Mouse (Mus musculus) G1E (cell line): ENCODE data around the gene Olfr211. TPM values are rescaled to one million over a fixed set of nuclear protein-coding genes. Genes with fewer than 3 reads are reported as not detected.
A peak's percentile ranks its signal among the peaks of the same experiment; 100 is the strongest.

Experiments
- ATAC-seq: 2 replicates; pipeline ENCODE4 v1.8.0; 2016; ENCODE audit warnings: mild to moderate bottlenecking; ENCODE audit not compliant: insufficient number of reproducible peaks, poor library complexity, low FRiP score, severe bottlenecking; ENCODE audit errors: extremely low read depth
- DNase-seq: peaks from one replicate; pipeline ENCODE4 v3.0.0; 2012; ENCODE audit warnings: low spot score
- H3K27me3 ChIP-seq: 2 replicates; pipeline ENCODE4 v1.6.1; 2012; ENCODE audit warnings: mild to moderate bottlenecking, low read length, inconsistent platforms; ENCODE audit not compliant: insufficient read depth
- H3K36me3 ChIP-seq: replicated peaks from 2 replicates; pipeline ENCODE3; 2012; ENCODE audit warnings: mild to moderate bottlenecking, inconsistent platforms
- H3K4me1 ChIP-seq: 2 replicates; pipeline ENCODE4 v1.6.1; 2012; ENCODE audit warnings: low read depth, low read length, inconsistent platforms, mixed read lengths; ENCODE audit not compliant: insufficient read depth
- H3K4me3 ChIP-seq: 2 replicates; pipeline ENCODE4 v1.5.1; 2012; ENCODE audit warnings: low read depth, mild to moderate bottlenecking, inconsistent platforms, low read length, moderate library complexity, mixed read lengths
- H3K9me3 ChIP-seq: replicated peaks from 2 replicates; pipeline ENCODE4 v1.6.1; 2012; ENCODE audit warnings: inconsistent platforms
- CTCF ChIP-seq: IDR thresholded peaks from 2 replicates; pipeline ENCODE4 v1.5.1; 2012; ENCODE audit warnings: low read depth, low read length, inconsistent platforms, mixed read lengths
- GATA1 ChIP-seq: IDR thresholded peaks from 2 replicates; pipeline ENCODE4 v1.6.1; 2012; ENCODE audit warnings: borderline replicate concordance, low read length, inconsistent platforms, mixed read lengths
- GATA2 ChIP-seq: IDR thresholded peaks from 2 replicates; pipeline ENCODE4 v1.6.1; 2012; ENCODE audit warnings: low read depth, low read length, inconsistent platforms, borderline replicate concordance
- POLR2AphosphoS5 ChIP-seq: IDR thresholded peaks from 2 replicates; pipeline ENCODE4 v1.6.1; 2012; ENCODE audit warnings: low read depth, low read length, inconsistent platforms; ENCODE audit not compliant: insufficient replicate concordance
- TAL1 ChIP-seq: conservative IDR thresholded peaks from 2 replicates; pipeline ENCODE4 v1.6.1; 2012; ENCODE audit warnings: low read depth, low read length, inconsistent platforms, mixed read lengths
- polyA plus RNA-seq: library from polyadenylated mRNA; stranded (reverse); fragments of >175 nt; gene quantifications from 2 replicates; pipeline ENCODE4 v1.2.3, GENCODE M21; 2012
- total RNA-seq, 2 experiments: library from RNA; stranded (forward) in 1 of 2; stranded (reverse) in 1 of 2; fragments of 200-1000 nt in 1 of 2; fragments of >200 nt in 1 of 2; fragmentation: Nextera tagmentation in 1 of 2; gene quantifications; 2 replicates each; pipeline ENCODE4 v1.2.3; 2014 to 2017

Olfr211 gene
- total and polyA plus RNA-seq, 3 experiments = 0.22 TPM; not detected in 2

- DNase-seq (no peak), ATAC-seq (peak; percentile 9)
- H3K27me3 ChIP-seq = peaks cover 4% of the 10 kb centered on the region; the same call in 1 of the 2 replicates
- no peak overlapping the region; the same call in 1 of the 2 replicates for H3K4me3 ChIP-seq
- H3K9me3 ChIP-seq = no peaks in the 10 kb centered on the region
- TF ChIP-seq POLR2AphosphoS5 (no peak), GATA2 (no peak), TAL1 (peak; percentile 43; the same call in 1 of the 2 replicates)
- H3K36me3 ChIP-seq = peaks cover 7% of the 10 kb centered on the region
- peaks cover 55% of the 10 kb centered on the region for H3K4me1 ChIP-seq
Measured at GRCm38 (mm10) chr6:116458728-116459127, 30.2 kb upstream of the Olfr211 start.

- H3K4me3 ChIP-seq = no peak overlapping the region; the same call in 1 of the 2 replicates
- ATAC-seq = no peak
- H3K27me3 ChIP-seq = peaks cover 4% of the 10 kb centered on the region; the same call in 1 of the 2 replicates
- peaks cover 55% of the 10 kb centered on the region for H3K4me1 ChIP-seq
- H3K36me3 ChIP-seq = peaks cover 2% of the 10 kb centered on the region
- H3K9me3 ChIP-seq = no peaks in the 10 kb centered on the region
- no peak for TF ChIP-seq TAL1
- DNase-seq = no peak
Measured at GRCm38 (mm10) chr6:116459232-116459631, 29.7 kb upstream of the Olfr211 start.

DNA sequence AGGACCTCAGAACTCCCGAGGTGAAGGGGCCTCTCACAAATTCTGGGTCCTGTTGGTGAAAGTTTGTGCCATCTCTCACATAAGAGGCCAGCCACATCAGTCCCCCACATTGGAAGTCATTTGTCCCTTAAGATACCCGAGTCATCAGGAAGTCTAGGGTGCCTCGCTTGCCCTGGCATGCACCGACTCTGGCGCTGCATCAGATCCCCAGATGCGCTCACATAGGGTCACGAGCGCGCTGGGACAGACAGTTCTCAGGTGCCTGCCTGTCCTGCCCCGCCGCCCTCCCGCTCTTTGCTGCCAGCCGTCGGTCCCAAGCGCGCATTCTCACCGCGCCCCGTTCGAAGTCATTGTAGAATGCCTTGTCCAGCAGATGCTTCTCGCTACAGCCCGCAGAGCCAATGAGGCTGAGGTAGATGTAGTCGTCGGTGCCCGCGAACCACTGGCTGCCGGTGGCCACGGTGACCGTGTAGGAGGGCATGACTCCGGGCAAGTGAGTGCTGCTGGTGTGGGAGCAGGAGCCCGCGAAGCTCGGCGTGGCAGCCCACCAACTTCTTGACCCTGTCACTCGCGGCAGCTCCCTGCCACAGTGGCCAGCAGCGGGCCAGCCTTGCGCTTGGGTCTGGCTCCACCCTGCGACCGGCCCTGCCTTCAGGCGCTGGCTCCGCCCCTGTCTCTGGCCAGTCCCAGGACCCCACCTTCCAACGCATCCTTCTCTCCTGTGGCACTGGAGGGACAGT, 28.2 kb upstream of the Olfr211 start, which contains the start of gene Alox5:
Gene Alox5 (minus strand): TSS at position 635 of the 740 bp plus-strand sequence.
- H3K4me3 ChIP-seq = peak within 1 kb of the TSS; percentile 75
- no peaks in the 10 kb centered on the region for H3K9me3 ChIP-seq
- peaks cover 57% of the 10 kb centered on the region for H3K4me1 ChIP-seq
- DNase-seq (no peak), ATAC-seq (0 out of 2 replicates have a peak, but pooled peaks have one; percentile 17)
- H3K27me3 ChIP-seq = peaks cover 4% of the 10 kb centered on the region; the same call in 1 of the 2 replicates
- TF ChIP-seq CTCF (no peak), POLR2AphosphoS5 (no peak), TAL1 (no peak), GATA2 (no peak)
- no peaks in the 10 kb centered on the region for H3K36me3 ChIP-seq

DNA sequence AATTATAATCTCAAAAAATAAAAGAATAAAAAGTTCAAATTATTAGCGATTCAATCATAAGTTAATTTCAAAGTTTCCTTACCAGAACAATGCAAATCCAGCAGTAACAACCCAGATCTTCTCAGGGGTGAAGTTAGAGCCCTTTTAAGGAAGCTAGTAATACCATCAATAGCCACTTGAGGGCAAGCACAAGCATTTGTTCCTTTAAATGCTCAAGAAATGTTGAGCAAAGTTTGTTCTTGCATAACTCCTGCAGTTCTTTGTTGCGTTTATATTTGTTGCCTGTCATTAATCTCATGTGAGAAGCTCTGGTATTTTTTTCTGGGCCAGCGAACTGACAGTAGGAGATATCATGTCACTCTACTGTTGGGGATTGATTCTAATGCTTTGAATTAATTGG, 20.8 kb upstream of the Olfr211 start:
- H3K9me3 ChIP-seq = no peaks in the 10 kb centered on the region
- peaks cover 3% of the 10 kb centered on the region; the same call in 1 of the 2 replicates for H3K4me1 ChIP-seq
- H3K4me3 ChIP-seq = no peak overlapping the region
- no peaks in the 10 kb centered on the region for H3K36me3 ChIP-seq
- ATAC-seq = no peak
- no peak for DNase-seq
- TF ChIP-seq POLR2AphosphoS5 (no peak), CTCF (no peak; the same call in 1 of the 2 replicates), GATA2 (no peak), TAL1 (no peak), GATA1 (no peak)
- H3K27me3 ChIP-seq = no peaks in the 10 kb centered on the region

DNA sequence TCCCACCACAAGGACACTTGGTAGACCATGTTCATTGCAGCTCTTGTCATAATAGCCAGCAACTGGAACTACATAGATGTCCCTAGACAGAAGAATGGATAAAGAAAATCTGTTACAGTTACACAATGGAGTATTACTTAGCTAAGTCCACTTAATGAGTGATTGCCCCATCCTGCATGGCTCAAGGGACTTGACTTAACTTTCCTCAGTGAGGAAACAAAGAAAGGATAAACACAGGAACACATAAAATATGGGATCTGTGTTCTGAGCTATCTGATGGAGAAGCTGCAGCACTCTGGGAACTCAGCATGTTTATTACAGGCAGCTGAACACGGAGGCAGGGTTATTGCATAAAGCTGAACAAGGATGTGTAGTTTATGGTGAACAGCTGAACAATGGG, 3.8 kb upstream of the Olfr211 start:
- H3K27me3 ChIP-seq = no peaks in the 10 kb centered on the region
- no peaks in the 10 kb centered on the region for H3K4me1 ChIP-seq
- no peak overlapping the region for H3K4me3 ChIP-seq
- TF ChIP-seq TAL1 = no peak
- TF ChIP-seq CTCF = no peak
- TF ChIP-seq GATA1 = no peak
- TF ChIP-seq POLR2AphosphoS5 = no peak
- TF ChIP-seq GATA2 = no peak
- H3K36me3 ChIP-seq = no peaks in the 10 kb centered on the region
- DNase-seq = no peak
- no peak for ATAC-seq
- no peaks in the 10 kb centered on the region for H3K9me3 ChIP-seq

DNA sequence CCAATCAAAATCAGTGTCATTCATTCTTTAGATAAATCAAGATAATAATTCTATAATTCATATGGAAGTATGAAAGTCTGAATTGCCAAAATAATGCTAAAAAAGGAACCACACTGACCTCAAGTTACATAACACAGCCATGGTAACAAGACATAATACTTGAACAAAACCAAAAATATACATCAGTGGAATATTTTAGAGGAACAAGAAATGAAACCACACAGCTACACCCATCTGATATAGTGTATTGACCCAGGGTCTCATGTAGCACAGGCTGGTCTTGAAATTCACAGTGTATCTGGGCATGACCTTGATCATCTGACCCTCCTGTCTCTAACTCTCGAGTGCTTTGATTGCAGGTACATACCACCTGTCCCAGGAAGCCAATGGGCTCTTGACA, 2.1 kb upstream of the Olfr211 start:
- no peaks in the 10 kb centered on the region for H3K27me3 ChIP-seq
- H3K36me3 ChIP-seq = no peaks in the 10 kb centered on the region
- no peak for ATAC-seq
- no peak for DNase-seq
- no peak overlapping the region for H3K4me3 ChIP-seq
- H3K9me3 ChIP-seq = no peaks in the 10 kb centered on the region
- TF ChIP-seq TAL1 (no peak), POLR2AphosphoS5 (no peak), GATA2 (no peak), GATA1 (no peak), CTCF (no peak)
- no peaks in the 10 kb centered on the region for H3K4me1 ChIP-seq

GRCm38 (mm10) chr6:116493742-116494141, 4.9 kb downstream of the Olfr211 start:
- DNase-seq (no peak), ATAC-seq (no peak)
- Histone ChIP-seq H3K9me3 (no peaks in the 10 kb centered on the region), H3K4me1 (no peaks in the 10 kb centered on the region), H3K36me3 (no peaks in the 10 kb centered on the region), H3K4me3 (no peak overlapping the region), H3K27me3 (no peaks in the 10 kb centered on the region)
- no peak for TF ChIP-seq CTCF
- no peak for TF ChIP-seq GATA1
- TF ChIP-seq GATA2 = no peak
- TF ChIP-seq POLR2AphosphoS5 = no peak
- no peak for TF ChIP-seq TAL1
